Mouse (Mus musculus): ENCODE results near the gene Mbtd1.

Mbtd1 gene

GRCm38 (mm10) chr11:93948887-93949567 is 63.4 kb downstream of the Mbtd1 start:
- DNase-seq (ENCODE audit: low read depth, low spot score) = no peak

GRCm38 (mm10) chr11:93950045-93950444 is 64.4 kb downstream of the Mbtd1 start:
- no peak for DNase-seq (ENCODE audit: low read depth, low spot score)

DNA sequence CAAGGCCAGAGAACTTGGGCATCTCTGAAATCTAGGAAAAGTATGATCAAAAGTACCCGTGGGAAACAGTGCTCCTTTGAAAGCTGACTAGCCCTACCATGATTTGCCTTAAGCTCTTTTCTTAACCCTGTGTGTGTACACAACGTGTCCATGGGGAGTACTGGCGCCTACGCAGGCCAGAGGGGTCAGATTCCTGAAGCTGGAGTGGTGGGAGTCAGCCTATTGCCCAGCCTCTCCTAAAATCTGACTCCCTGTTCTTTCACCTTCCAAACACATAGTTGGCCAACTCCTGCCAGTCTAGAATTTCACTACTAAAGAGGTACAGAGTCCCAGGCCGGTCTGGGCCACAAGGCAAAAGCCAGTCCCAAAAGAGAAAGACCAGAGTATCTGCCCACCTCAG is 66.7 kb downstream of the Mbtd1 start:
- no peak for DNase-seq (ENCODE audit: low read depth, low spot score)

- DNase-seq (ENCODE audit: low read depth, low spot score) = no peak
Measured at GRCm38 (mm10) chr11:93954738-93955255, 69.1 kb downstream of the Mbtd1 start.

DNA sequence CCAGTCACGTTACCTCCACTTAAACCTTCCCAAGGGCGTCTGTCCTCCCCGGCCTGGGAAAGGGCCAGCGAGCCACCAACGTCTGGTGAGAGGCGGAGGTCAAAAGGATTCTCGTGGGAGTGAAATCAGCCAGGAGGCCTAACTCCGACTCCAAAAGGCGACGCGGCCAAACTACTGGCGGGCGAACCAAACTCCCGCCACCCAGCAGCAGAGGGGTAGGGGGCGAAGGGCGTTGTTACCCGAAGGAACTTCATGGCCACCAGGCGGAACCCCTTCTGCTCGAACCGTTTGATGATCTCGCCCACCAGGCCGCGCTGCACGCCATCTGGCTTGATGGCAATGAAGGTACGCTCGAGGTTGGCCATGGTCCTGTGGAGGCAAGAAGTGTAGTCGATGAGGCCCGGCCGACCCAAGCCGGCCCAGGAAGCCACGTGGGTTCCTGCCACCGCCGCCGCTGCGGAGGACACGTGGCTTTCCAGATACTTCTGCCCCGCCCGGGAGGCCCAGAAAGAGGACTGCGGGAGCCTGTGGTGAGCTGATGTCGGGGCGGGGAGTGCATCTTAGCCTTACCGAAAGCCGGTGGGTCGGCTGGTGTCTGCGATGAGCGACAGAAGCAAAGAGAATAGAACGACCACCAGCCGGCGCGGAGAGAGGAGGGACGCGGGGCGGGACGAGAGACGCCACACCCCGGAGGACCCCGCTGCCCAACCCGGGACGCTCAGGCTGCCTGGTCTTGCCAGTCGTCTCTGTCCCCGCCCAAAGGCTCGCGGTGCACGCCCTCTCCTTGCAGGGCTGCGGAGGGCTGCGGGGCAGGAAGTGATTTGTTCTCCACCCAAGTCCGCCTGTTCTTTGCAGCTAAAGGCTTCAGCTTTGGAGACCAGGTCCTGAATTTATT is 69.9 kb downstream of the Mbtd1 start:
- peak; percentile 47 for DNase-seq (ENCODE audit: low read depth, low spot score)

DNA sequence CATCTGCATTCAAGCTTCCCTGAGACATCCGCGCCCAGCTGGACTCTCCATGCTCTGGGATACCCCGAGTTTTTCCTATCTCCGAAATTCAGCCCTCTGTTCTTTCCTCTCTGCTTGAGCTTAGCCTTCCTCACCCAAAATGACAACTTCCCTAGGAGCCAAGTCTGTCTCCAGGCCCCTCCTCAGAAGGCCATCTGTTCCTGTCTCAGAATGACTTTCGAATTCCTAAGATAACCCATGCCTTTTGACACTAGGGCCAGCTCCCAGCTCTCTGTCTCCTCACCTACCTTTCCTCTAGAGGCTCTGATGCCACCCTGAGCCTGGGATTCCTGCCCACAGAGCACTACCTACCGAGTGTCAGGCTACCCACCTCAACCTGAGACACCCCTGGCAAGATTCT is 70.5 kb downstream of the Mbtd1 start, which contains the start of gene Nme2:
Gene Nme2 (minus strand): TSS at position 101 of the 400 bp plus-strand sequence.
- DNase-seq (ENCODE audit: low read depth, low spot score) = no peak

GRCm38 (mm10) chr11:93957031-93957555 is 71.4 kb downstream of the Mbtd1 start:
- DNase-seq (ENCODE audit: low read depth, low spot score) = no peak

DNA sequence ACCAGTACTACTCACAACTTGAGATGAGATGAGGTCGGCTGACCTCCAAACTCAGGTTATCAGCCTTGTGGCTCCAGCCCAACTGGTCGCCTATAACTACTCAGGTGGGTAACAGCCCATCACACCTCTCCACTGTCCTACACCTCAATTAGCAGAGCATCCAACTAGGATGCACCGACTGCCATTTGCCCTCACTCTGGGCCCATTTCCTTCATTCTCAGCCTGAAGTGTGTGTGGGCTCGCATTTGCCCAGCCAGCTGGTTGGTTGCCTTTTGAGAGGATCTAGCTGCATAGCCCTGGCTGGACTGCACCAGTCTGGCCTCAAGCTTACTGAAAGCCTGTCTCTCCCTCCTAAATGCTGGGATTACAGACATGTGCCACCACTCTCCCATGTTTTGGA is 72.1 kb downstream of the Mbtd1 start:
- DNase-seq (ENCODE audit: low read depth, low spot score) = no peak

- no peak for DNase-seq (ENCODE audit: low read depth, low spot score)
Measured at GRCm38 (mm10) chr11:93961482-93961881, 75.8 kb downstream of the Mbtd1 start.

- DNase-seq (ENCODE audit: low read depth, low spot score) = no peak
Measured at GRCm38 (mm10) chr11:93963013-93963412, 77.4 kb downstream of the Mbtd1 start.

DNA sequence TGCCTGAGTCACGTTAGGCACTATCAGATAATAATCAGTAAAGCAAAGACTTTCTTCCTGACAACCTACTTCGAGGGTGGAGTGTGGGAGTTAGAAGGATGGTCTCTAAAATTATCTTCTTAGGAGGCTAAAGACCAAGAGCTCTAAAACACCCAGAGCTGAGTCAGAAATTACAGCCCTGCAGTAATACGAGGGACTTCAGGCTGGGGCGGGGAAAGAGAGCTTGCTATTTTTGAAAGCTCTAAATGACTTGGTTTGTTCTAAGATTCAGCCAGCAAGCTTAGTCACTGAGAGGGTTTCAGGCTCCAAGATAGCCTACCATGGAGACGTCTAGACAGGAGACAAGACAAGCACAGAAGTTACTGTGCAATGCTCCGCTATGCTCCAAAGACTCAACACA is 79.7 kb downstream of the Mbtd1 start:
- no peak for DNase-seq (ENCODE audit: low read depth, low spot score)

- peak; percentile 9 for DNase-seq (ENCODE audit: low read depth, low spot score)
Measured at GRCm38 (mm10) chr11:93967381-93967780, 81.7 kb downstream of the Mbtd1 start.

DNA sequence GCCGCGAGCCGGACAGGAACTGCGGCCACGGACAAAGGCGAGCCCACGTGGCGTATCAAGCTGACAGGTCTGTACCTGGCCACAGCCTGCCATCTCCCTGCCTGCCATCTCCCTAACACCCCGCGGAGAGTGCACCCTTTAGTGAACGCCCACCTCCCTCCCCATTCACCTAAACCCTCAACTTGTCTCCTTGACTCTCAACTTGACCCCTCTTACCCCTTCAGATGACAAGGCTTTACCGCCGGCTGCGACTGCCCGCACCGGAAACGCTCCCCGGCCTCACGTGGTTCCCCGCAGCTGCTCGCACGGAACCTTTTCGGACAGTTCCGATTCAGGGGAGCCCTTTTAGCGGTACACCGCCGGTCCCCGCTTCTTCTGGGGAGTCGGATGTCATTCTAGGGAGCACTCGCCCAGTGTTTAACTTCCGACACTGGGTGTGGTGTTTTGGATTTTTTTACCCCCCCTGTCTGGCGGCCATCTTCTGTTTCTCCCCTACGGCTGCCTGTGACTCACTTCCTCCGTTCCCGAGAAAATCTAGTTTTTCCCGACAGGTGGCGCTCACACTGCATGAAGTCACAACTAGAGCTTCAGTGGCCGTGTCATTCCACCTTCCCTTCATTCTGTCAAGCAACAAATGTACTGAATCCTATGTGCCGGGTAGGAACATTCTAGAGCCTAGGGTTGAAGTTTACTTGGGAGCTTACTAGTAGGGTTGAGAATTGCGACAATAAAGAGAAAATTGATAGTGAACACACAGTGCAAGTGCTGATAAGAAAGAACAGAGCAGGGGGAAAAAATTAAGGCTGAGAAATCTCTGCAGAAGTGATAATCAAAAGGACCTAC is 82.6 kb downstream of the Mbtd1 start, which contains the start of the genes Gm20390 and Nme1:
Gene Gm20390 (minus strand): TSS at position 289 of the 843 bp plus-strand sequence.
Gene Nme1 (minus strand): TSS at position 517 of the 843 bp plus-strand sequence.
- peak; percentile 95 for DNase-seq (ENCODE audit: low read depth, low spot score)

DNA sequence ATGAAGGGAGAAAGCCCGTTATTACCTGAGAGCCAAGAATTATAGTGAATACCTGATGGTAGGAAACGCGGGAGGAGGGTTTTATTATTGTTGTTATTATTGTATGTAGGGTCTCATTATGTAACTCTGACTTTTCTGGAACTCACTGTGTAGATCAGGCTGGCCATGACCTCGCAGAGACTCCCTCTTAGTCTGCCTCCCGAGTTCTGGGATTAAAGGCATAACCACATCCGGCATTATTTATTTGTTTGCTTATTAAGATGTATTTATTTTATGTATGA is 83.1 kb downstream of the Mbtd1 start:
- peak; percentile 8 for DNase-seq (ENCODE audit: low read depth, low spot score)

- no peak for DNase-seq (ENCODE audit: low read depth, low spot score)
Measured at GRCm38 (mm10) chr11:93969171-93969570, 83.5 kb downstream of the Mbtd1 start.

DNA sequence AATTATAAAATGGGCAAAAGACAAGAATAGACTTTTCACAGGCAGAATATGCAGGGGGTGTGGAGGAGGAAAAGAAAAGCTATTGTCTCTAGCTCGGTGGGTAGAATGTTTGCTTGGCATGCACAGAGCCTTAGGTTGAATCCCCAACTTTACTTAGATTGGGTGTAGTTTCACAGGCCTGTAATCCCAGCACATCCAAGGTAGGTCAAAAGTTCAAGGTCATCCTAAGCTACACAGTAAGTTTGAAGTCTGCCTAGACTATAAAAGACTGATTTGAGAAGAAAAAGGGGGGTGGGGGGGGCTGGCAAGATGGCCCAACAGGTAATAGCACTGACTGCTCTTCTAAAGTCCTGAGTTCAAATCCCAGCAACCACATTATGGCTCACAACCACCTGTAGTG is 84.1 kb downstream of the Mbtd1 start:
- DNase-seq (ENCODE audit: low read depth, low spot score) = no peak

DNA sequence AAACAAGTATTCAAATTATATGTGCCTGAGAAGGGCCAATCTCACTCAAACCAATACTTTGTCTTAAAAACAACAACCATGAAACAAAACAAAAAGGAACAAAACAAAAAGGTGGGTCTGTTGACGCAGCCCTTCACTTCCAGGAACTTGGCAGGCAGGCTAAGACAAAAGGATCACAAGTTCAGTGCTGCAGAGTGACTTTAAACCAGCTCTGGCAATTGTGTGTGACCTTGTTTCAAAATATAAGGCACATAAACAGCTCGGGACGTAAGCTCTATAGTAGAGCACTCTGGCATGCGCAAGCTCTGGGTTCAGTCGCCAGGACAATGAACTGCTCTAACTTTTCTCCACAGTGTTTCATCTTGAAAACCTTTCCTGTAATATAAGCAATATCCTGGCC is 87.3 kb downstream of the Mbtd1 start:
- no peak for DNase-seq (ENCODE audit: low read depth, low spot score)

DNA sequence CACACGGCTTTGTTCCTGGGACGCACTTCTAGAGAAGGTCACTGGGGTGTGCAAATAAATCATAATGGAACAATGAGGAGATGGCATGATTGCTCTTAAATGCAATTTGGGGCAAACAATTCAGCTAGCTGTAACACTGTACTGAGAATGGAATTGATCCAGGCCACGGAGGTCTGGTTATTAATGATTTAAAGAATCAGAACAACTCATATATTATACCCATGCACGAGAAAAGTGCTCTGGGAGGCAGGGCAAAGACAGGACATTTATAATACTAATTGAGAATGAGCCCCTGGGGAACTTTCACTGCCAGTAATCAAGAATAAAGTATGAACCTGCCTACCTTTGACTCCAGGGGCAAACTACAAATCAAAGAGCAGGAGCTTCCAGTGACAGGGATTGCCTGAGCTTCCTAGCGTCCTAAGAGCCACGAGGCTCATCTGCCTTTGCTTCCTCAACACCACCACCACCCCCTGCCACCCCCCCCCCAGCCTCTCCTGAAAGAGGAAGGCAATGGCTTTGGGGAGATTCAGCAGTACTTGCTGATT is 93.9 kb downstream of the Mbtd1 start:
- no peak for DNase-seq (ENCODE audit: low read depth, low spot score)

GRCm38 (mm10) chr11:93984619-93985018 is 99.0 kb downstream of the Mbtd1 start:
- no peak for DNase-seq (ENCODE audit: low read depth, low spot score)

DNA sequence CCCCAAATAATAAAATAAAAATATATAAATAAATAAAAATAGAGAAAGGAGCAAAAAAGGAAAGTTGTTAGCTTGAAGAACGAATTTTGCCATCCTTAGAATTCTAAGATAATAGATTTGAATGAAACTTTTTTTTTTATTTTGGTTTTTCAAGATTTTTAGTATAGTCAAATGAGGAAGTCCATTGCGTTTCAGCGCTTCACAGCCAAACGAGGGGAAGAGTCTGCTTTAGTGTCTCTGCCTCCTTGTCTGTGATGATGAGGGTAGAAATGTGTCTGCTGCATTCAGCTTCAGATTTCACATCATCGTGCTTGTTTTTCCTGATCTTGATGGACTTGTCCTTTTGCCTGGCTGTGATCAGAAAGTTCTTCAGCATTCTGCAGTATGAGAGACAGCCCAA is 99.6 kb downstream of the Mbtd1 start:
- no peak for DNase-seq (ENCODE audit: low read depth, low spot score)

GRCm38 (mm10) chr11:93986298-93986697 is 100.6 kb downstream of the Mbtd1 start:
- DNase-seq (ENCODE audit: low read depth, low spot score) = no peak
